Mouse (Mus musculus) thymus, adult 2 months (tissue): ENCODE measurements around the gene Rnf24. TPM values are rescaled to one million over a fixed set of nuclear protein-coding genes. Genes with fewer than 3 reads are reported as not detected.
"Not testable (repeated sequence)": the region's sequence is repeated elsewhere in the genome, so short reads cannot be mapped to it uniquely, and the experiment has no call there.

Experiments
- DNase-seq: peaks from one replicate; pipeline ENCODE4 v3.0.0; 2021
- H3K27ac ChIP-seq: fragments of 200-500 bp; 2 replicates; pipeline ENCODE4 v1.5.1; 2012; ENCODE audit warnings: low read length, control low read depth; ENCODE audit not compliant: control insufficient read depth, insufficient read depth
- H3K27me3 ChIP-seq: fragments of 200-500 bp; 2 replicates; pipeline ENCODE4 v1.6.1; 2012; ENCODE audit warnings: mild to moderate bottlenecking, low read length, moderate library complexity, mixed read lengths; ENCODE audit not compliant: control insufficient read depth, insufficient read depth
- H3K36me3 ChIP-seq: fragments of 200-500 bp; 2 replicates; pipeline ENCODE4 v1.6.1; 2012; ENCODE audit warnings: mild to moderate bottlenecking, low read length, moderate library complexity; ENCODE audit not compliant: control insufficient read depth, insufficient read depth
- H3K4me1 ChIP-seq: fragments of 200-500 bp; replicated peaks from 2 replicates; pipeline ENCODE4 v1.6.1; 2012; ENCODE audit warnings: low read length; ENCODE audit not compliant: control insufficient read depth, insufficient read depth
- H3K4me3 ChIP-seq: fragments of 200-500 bp; 2 replicates; pipeline ENCODE4 v1.5.1; 2012; ENCODE audit warnings: mild to moderate bottlenecking, low read length, control low read depth, moderate library complexity; ENCODE audit not compliant: control insufficient read depth, insufficient read depth
- CTCF ChIP-seq: fragments of 200-500 bp; IDR thresholded peaks from 2 replicates; pipeline ENCODE4 v1.5.1; 2012; ENCODE audit warnings: mild to moderate bottlenecking, control low read depth, low read length, moderate library complexity, borderline replicate concordance; ENCODE audit not compliant: control insufficient read depth, poor library complexity, insufficient read depth; ENCODE audit errors: extremely low read depth
- POLR2A ChIP-seq: fragments of 200-500 bp; IDR thresholded peaks from 2 replicates; pipeline ENCODE4 v1.6.1; 2012; ENCODE audit warnings: mild to moderate bottlenecking, low read length, control low read depth, moderate library complexity; ENCODE audit not compliant: control insufficient read depth, poor library complexity, insufficient read depth; ENCODE audit errors: extremely low read depth
- WGBS: fragments of 180-500 bp; shearing (Covaris S2); methylation state at CpG from one replicate; pipeline ENCODE4 v1.1.7; 2018; 5-methylcytosine and 5-hydroxymethylcytosine counted together
- polyA plus RNA-seq: library from polyadenylated mRNA; depleted of rRNA; stranded (reverse); fragments of >200 nt; gene quantifications from 2 replicates; pipeline ENCODE4 v1.2.3, GENCODE M21; 2012

Gene Rnf24
- polyA plus RNA-seq, 1 experiment: 2.9 TPM

- no peak overlapping the region for H3K4me3 ChIP-seq
- 95% methylated on average over 6 of the region's 6 CpGs for WGBS
- H3K27ac ChIP-seq: no peak overlapping the region
- peaks cover 6% of the 10 kb centered on the region for H3K4me1 ChIP-seq
- H3K27me3 ChIP-seq: no peaks in the 10 kb centered on the region
- TF ChIP-seq POLR2A (no peak), CTCF (no peak)
- H3K36me3 ChIP-seq: no peaks in the 10 kb centered on the region
- DNase-seq: no peak
These were observed 33.3 kb downstream of the Rnf24 start for GRCm38 (mm10) chr2:131319401-131319800.

GRCm38 (mm10) chr2:131316167-131316566 lies 36.5 kb downstream of the Rnf24 start:
- 92% methylated on average over 2 of the region's 2 CpGs for WGBS
- Histone ChIP-seq H3K36me3 (no peaks in the 10 kb centered on the region), H3K27me3 (no peaks in the 10 kb centered on the region), H3K4me1 (peaks cover 5% of the 10 kb centered on the region), H3K27ac (no peak overlapping the region), H3K4me3 (no peak overlapping the region)
- no peak for DNase-seq
- TF ChIP-seq CTCF: no peak
- TF ChIP-seq POLR2A: no peak

DNA sequence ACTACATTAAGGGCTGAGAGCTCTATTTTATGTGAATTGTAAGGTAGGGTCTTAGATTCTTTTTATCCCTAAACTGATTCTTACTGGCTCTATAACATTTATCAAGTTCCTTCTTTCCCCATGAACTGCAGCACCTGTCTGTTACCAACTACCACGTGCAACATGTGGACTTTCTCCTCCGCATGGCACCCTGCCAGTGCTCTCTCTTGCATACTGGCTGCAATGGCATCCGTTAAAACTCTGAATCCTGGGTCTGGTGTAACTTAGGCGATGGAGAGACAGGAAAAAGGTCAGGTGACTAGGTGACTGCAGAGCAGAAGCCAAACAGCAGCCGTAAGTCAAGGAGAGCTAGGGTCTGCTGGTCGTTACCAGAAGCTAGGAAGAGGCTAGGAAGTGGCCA lies 43.4 kb downstream of the Rnf24 start:
- no peak for DNase-seq
- no peaks in the 10 kb centered on the region for H3K4me1 ChIP-seq
- H3K27me3 ChIP-seq: no peaks in the 10 kb centered on the region
- no peak overlapping the region for H3K27ac ChIP-seq
- WGBS: 83% methylated on average over 6 of the region's 6 CpGs
- H3K36me3 ChIP-seq: no peaks in the 10 kb centered on the region
- no peak overlapping the region for H3K4me3 ChIP-seq
- TF ChIP-seq CTCF (no peak), POLR2A (no peak)

GRCm38 (mm10) chr2:131307822-131308221 lies 44.9 kb downstream of the Rnf24 start:
- WGBS: 95% methylated on average over 2 of the region's 2 CpGs
- no peak for DNase-seq
- no peak for TF ChIP-seq POLR2A
- no peak for TF ChIP-seq CTCF
- Histone ChIP-seq H3K4me1 (peaks cover 6% of the 10 kb centered on the region), H3K27me3 (no peaks in the 10 kb centered on the region), H3K36me3 (no peaks in the 10 kb centered on the region), H3K27ac (no peak overlapping the region), H3K4me3 (no peak overlapping the region)

GRCm38 (mm10) chr2:131307391-131307790 lies 45.3 kb downstream of the Rnf24 start:
- H3K4me3 ChIP-seq: no peak overlapping the region
- no peaks in the 10 kb centered on the region for H3K27me3 ChIP-seq
- DNase-seq: no peak
- no peak for TF ChIP-seq POLR2A
- TF ChIP-seq CTCF: no peak
- no peak overlapping the region for H3K27ac ChIP-seq
- H3K36me3 ChIP-seq: no peaks in the 10 kb centered on the region
- H3K4me1 ChIP-seq: peaks cover 10% of the 10 kb centered on the region
- WGBS: 93% methylated on average over 5 of the region's 5 CpGs

DNA sequence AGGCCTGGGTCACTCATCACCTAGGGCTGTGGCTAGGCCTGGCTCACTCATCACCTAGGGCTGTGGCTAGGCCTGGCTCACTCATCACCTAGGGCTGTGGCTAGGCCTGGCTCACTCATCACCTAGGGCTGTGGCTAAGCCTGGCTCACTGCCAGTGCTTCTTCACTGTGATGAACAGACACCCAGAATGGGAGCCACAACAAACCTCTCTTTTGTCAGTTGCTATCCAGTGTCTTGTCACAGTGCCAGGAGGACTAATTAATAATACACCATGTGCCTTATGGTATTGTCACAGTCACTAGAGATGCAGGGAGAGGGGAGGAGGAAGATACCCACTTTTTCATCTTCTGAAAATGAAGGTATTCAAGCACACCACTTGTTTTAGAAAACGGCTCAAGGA lies 47.5 kb downstream of the Rnf24 start:
- H3K4me3 ChIP-seq, H3K36me3 ChIP-seq, H3K27ac ChIP-seq, H3K27me3 ChIP-seq, DNase-seq: not testable (repeated sequence)
- WGBS: 78% methylated on average over 1 of the region's 1 CpGs
- peaks cover 11% of the 10 kb centered on the region for H3K4me1 ChIP-seq

GRCm38 (mm10) chr2:131304497-131304896 lies 48.2 kb downstream of the Rnf24 start:
- 81% methylated on average over 9 of the region's 9 CpGs for WGBS
- no peaks in the 10 kb centered on the region for H3K27me3 ChIP-seq

More at GRCm38 (mm10) chr2:131304497-131304896, 48.2 kb downstream of the Rnf24 start:
- TF ChIP-seq POLR2A (no peak), CTCF (no peak)
- no peak overlapping the region for H3K27ac ChIP-seq
- H3K4me1 ChIP-seq: peaks cover 11% of the 10 kb centered on the region
- no peak overlapping the region for H3K4me3 ChIP-seq
- no peak for DNase-seq
- no peaks in the 10 kb centered on the region for H3K36me3 ChIP-seq
